Mouse (Mus musculus) liver, adult 2 months (tissue): ENCODE results near the gene Bbox1. TPM values are rescaled to one million over a fixed set of nuclear protein-coding genes. Genes with fewer than 3 reads are reported as not detected.

Experiments
- DNase-seq: peaks from one replicate; pipeline ENCODE4 v3.0.0-alpha.2; 2011; ENCODE audit warnings: low read depth, low spot score; ENCODE audit errors: extremely low read depth
- H3K27ac ChIP-seq: fragments of 200-500 bp; replicated peaks from 2 replicates; pipeline ENCODE4 v1.5.1; 2012; ENCODE audit warnings: low read depth, mild to moderate bottlenecking, control low read depth, inconsistent platforms, low read length; ENCODE audit not compliant: insufficient read depth
- H3K27me3 ChIP-seq: fragments of 200-500 bp; 2 replicates; pipeline ENCODE4 v1.6.1; 2012; ENCODE audit warnings: mild to moderate bottlenecking, moderate library complexity, low read length, inconsistent platforms; ENCODE audit not compliant: control insufficient read depth, insufficient read depth
- H3K36me3 ChIP-seq: fragments of 200-500 bp; 2 replicates; pipeline ENCODE4 v1.6.1; 2012; ENCODE audit warnings: low read length, inconsistent platforms; ENCODE audit not compliant: control insufficient read depth, insufficient read depth
- H3K4me1 ChIP-seq: fragments of 200-500 bp; 2 replicates; pipeline ENCODE4 v1.6.1; 2011; ENCODE audit warnings: low read length; ENCODE audit not compliant: control insufficient read depth, insufficient read depth
- H3K4me3 ChIP-seq: fragments of 200-500 bp; 2 replicates; pipeline ENCODE4 v1.5.1; 2011; ENCODE audit warnings: low read depth, mild to moderate bottlenecking, control low read depth, low read length, moderate library complexity; ENCODE audit not compliant: insufficient read depth
- H3K79me2 ChIP-seq: fragments of 200-500 bp; 2 replicates; pipeline ENCODE4 v1.6.1; 2012; ENCODE audit warnings: inconsistent platforms, mild to moderate bottlenecking, low read length, moderate library complexity; ENCODE audit not compliant: control insufficient read depth, insufficient read depth
- H3K9ac ChIP-seq: fragments of 200-500 bp; 2 replicates; pipeline ENCODE4 v1.6.1; 2012; ENCODE audit warnings: low read depth, mild to moderate bottlenecking, control low read depth, inconsistent platforms, low read length
- CTCF ChIP-seq: fragments of 200-500 bp; IDR thresholded peaks from 2 replicates; pipeline ENCODE4 v1.5.1; 2011; ENCODE audit warnings: low read depth, low read length, control low read depth
- POLR2A ChIP-seq: fragments of 200-500 bp; IDR thresholded peaks from 2 replicates; pipeline ENCODE4 v1.6.1; 2011; ENCODE audit warnings: low read length, control low read depth; ENCODE audit not compliant: insufficient read depth; ENCODE audit errors: extremely low read depth
- WGBS: fragments of 180-500 bp; shearing (Covaris S2); methylation state at CpG from one replicate; pipeline ENCODE4 v1.1.7; 2018; 5-methylcytosine and 5-hydroxymethylcytosine counted together
- polyA plus RNA-seq: library from polyadenylated mRNA; depleted of rRNA; stranded (reverse); fragments of >200 nt; gene quantifications from 2 replicates; pipeline ENCODE4 v1.2.3, GENCODE M21; 2012; rRNA removed
- total RNA-seq: library from RNA; depleted of rRNA; stranded (reverse); fragments of >200 nt; gene quantifications from 2 replicates; pipeline ENCODE4 v1.2.3, GENCODE M21; 2014; rRNA removed

Bbox1 gene
- total and polyA plus RNA-seq, 2 experiments = 37.7 to 168 TPM

GRCm38 (mm10) chr2:110215685-110216058, 98.7 kb downstream of the Bbox1 start:
- no peaks in the 10 kb centered on the region for H3K36me3 ChIP-seq
- H3K4me1 ChIP-seq = peaks cover 2% of the 10 kb centered on the region; the same call in 1 of the 2 replicates
- H3K27me3 ChIP-seq = peaks cover 2% of the 10 kb centered on the region; the same call in 1 of the 2 replicates
- no peak overlapping the region for H3K27ac ChIP-seq
- no peak overlapping the region for H3K9ac ChIP-seq
- no peaks in the 10 kb centered on the region for H3K79me2 ChIP-seq
- no peak overlapping the region for H3K4me3 ChIP-seq
- WGBS = 57% methylated on average over 3 of the region's 3 CpGs
- TF ChIP-seq POLR2A (no peak), CTCF (no peak)
- no peak for DNase-seq

GRCm38 (mm10) chr2:110214991-110215684, 99.2 kb downstream of the Bbox1 start:
- DNase-seq = peak; percentile 36
- WGBS = 26% methylated on average over 9 of the region's 9 CpGs

GRCm38 (mm10) chr2:110214278-110214677, 100.1 kb downstream of the Bbox1 start:
- H3K79me2 ChIP-seq = no peaks in the 10 kb centered on the region
- DNase-seq = peak; percentile 31
- H3K36me3 ChIP-seq = no peaks in the 10 kb centered on the region
- H3K4me3 ChIP-seq = no peak overlapping the region
- no peak overlapping the region for H3K9ac ChIP-seq
- H3K27ac ChIP-seq = no peak overlapping the region
- TF ChIP-seq CTCF (no peak), POLR2A (no peak)
- H3K4me1 ChIP-seq = peaks cover 2% of the 10 kb centered on the region; the same call in 1 of the 2 replicates
- 28% methylated on average over 4 of the region's 4 CpGs for WGBS
- H3K27me3 ChIP-seq = peaks cover 2% of the 10 kb centered on the region; the same call in 1 of the 2 replicates

More at GRCm38 (mm10) chr2:110214991-110215684, 99.2 kb downstream of the Bbox1 start:
- peaks cover 2% of the 10 kb centered on the region; the same call in 1 of the 2 replicates for H3K4me1 ChIP-seq
- H3K4me3 ChIP-seq = no peak overlapping the region
- H3K79me2 ChIP-seq = no peaks in the 10 kb centered on the region
- no peak overlapping the region for H3K27ac ChIP-seq
- no peaks in the 10 kb centered on the region for H3K36me3 ChIP-seq
- TF ChIP-seq CTCF = no peak
- TF ChIP-seq POLR2A = no peak
- H3K9ac ChIP-seq = no peak overlapping the region
- peaks cover 2% of the 10 kb centered on the region; the same call in 1 of the 2 replicates for H3K27me3 ChIP-seq

Other genes starting within 250 kb of the Bbox1 start
- 1.0 and 1.1 TPM in 2 replicates for gene Fibin, start 48.6 kb upstream of the Bbox1 start, total RNA-seq
- 0.37 and 0.38 TPM in 2 replicates for gene Fibin, start 48.6 kb upstream of the Bbox1 start, polyA plus RNA-seq